In the genomic region with DNA sequence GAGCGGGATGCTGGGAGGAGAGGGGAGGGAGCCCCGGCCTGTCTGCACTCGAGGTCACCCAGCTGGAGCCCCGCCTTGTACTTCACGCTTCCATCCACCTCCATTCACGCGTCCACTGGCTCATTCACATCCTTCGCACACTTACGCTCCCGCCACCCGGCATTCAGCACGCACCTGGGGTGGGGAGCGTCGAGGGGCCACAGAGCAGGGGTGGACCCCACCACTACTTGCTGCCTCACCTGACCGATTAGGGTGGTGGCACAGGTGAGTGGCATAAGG, we compare ENCODE assay signal across 9 mouse cellular contexts. TPM values are rescaled to one million over a fixed set of nuclear protein-coding genes. Genes with fewer than 3 reads are reported as not detected.
DNase-seq lines count a peak whose midpoint lies in the region; ATAC-seq and TF ChIP-seq lines count a peak whose summit lies in the region.
"Had no signal": no experiment of that assay in that cellular context is flagged by ENCODE, and none has a peak within 500 bp of the region (broad histone marks: within the 10 kb centered on the region; RNA-seq: fewer than 3 reads in every experiment).

Gene Hcrtr1, minus strand, starts transcription at position 146 of the 279 bp plus-strand sequence.

- H3K36me3 ChIP-seq in heart, embryonic 10.5 days, result no peaks in the 10 kb centered on the region
- no peaks in the 10 kb centered on the region for H3K36me3 ChIP-seq in CH12.LX (replicated peaks in 1 of 2; ENCODE audit: control insufficient read depth in 1 of 2, insufficient read depth in 1 of 2, low read length in 1 of 2)
- no peaks in the 10 kb centered on the region for H3K36me3 ChIP-seq in forebrain, embryonic 13.5 days (ENCODE audit: poor library complexity, severe bottlenecking)
- H3K36me3 ChIP-seq in liver, embryonic 12.5 days, result no peaks in the 10 kb centered on the region

- H3K9me3 ChIP-seq in heart, embryonic 10.5 days, result no peaks in the 10 kb centered on the region
- H3K9me3 ChIP-seq in CH12.LX (replicated peaks; ENCODE audit: low read length), result no peaks in the 10 kb centered on the region
- no peaks in the 10 kb centered on the region for H3K9me3 ChIP-seq in forebrain, embryonic 13.5 days (replicated peaks)
- H3K9me3 ChIP-seq in liver, embryonic 12.5 days (replicated peaks), result no peaks in the 10 kb centered on the region

- no peak for TF ChIP-seq EP300 in CH12.LX (IDR thresholded peaks at IDR 0.05; ENCODE audit: low read length)

- peak within 1 kb of the TSS; percentile 61 for H3K4me3 ChIP-seq in heart, embryonic 10.5 days
- H3K4me3 ChIP-seq in CH12.LX (replicated peaks in 1 of 3; ENCODE audit: low read depth in 2 of 3, low read length in 2 of 3, poor library complexity in 1 of 3), result no peak within 1 kb of the TSS
- H3K4me3 ChIP-seq in forebrain, embryonic 13.5 days, result peak within 1 kb of the TSS; percentile 43
- H3K4me3 ChIP-seq in liver, embryonic 12.5 days, result peak within 1 kb of the TSS; percentile 18; the same call in 1 of the 2 replicates

- TF ChIP-seq POLR2A in CH12.LX (IDR thresholded peaks at IDR 0.05; ENCODE audit: low read depth, low read length), result no peak

- in situ Hi-C loops in CH12.LX (cut with MboI; ENCODE audit: low pct_ligation_motif_present, low pct_unique_long_range_greater_than_20kb, low sequenced_read_pairs), result no loop called here

- dilution Hi-C loops in CH12.LX (cut with MboI; ENCODE audit: extremely low pct_ligation_motif_present, extremely low pct_unique_long_range_greater_than_20kb, low sequenced_read_pairs), result no loop called here

- intact Hi-C loops in heart, postnatal 25 days (cut with DNase I), result loop anchor here (5.0 kb wide), 1 partner anchor 108 kb away; no protein-coding TSS in a partner anchor

- TF ChIP-seq RAD21 in CH12.LX (IDR thresholded peaks at IDR 0.05; ENCODE audit: low read depth, low read length), result no peak

- ATAC-seq in forebrain, embryonic 13.5 days, result no peak
- ATAC-seq in liver, embryonic 12.5 days, result no peak
- ATAC-seq in megakaryocyte-erythroid progenitor cell, adult 5-6 weeks (replicated peaks; ENCODE audit: low FRiP score, low TSS enrichment, poor library complexity, severe bottlenecking), result no peak

- no peak for DNase-seq in heart, embryonic 10.5 days (ENCODE audit: low spot score)
- DNase-seq in heart, postnatal 25 days (ENCODE audit: low spot score), result no peak
- no peak for DNase-seq in CH12.LX (ENCODE audit: extremely low read depth)
- no peak for DNase-seq in adrenal gland, adult 8-10 months
- no peak for DNase-seq in thymus, postnatal 0 days (ENCODE audit: low spot score)
- DNase-seq: cerebellum, adult 11-12 months had no signal

- 0% methylated on average over 14 of the region's 15 CpGs for WGBS in heart, embryonic 10.5 days
- under 1% methylated on average over 14 of the region's 15 CpGs for WGBS in forebrain, embryonic 13.5 days
- 8% methylated on average over 15 of the region's 15 CpGs for WGBS in liver, embryonic 12.5 days (ENCODE audit: insufficient replicate concordance)

- peaks cover 33% of the 10 kb centered on the region for H3K4me1 ChIP-seq in heart, embryonic 10.5 days
- H3K4me1 ChIP-seq in CH12.LX (ENCODE audit: control insufficient read depth in 1 of 2, insufficient read depth in 2 of 2), result no peaks in the 10 kb centered on the region; a peak in 1 of 4 replicates
- H3K4me1 ChIP-seq in forebrain, embryonic 13.5 days, result peaks cover 21% of the 10 kb centered on the region
- peaks cover 4% of the 10 kb centered on the region; the same call in 1 of the 2 replicates for H3K4me1 ChIP-seq in liver, embryonic 12.5 days

- H3K27ac ChIP-seq in heart, embryonic 10.5 days, result peak within 1 kb of the TSS; percentile 45
- no peak within 1 kb of the TSS for H3K27ac ChIP-seq in CH12.LX (ENCODE audit: insufficient read depth, low read depth)
- H3K27ac ChIP-seq in forebrain, embryonic 13.5 days, result no peak within 1 kb of the TSS
- H3K27ac ChIP-seq in liver, embryonic 12.5 days, result no peak within 1 kb of the TSS

- H3K27me3 ChIP-seq in heart, embryonic 10.5 days (ENCODE audit: insufficient read depth, poor library complexity, severe bottlenecking), result peaks cover 84% of the 10 kb centered on the region
- peaks cover 93% of the 10 kb centered on the region for H3K27me3 ChIP-seq in CH12.LX (replicated peaks)
- peaks cover 62% of the 10 kb centered on the region for H3K27me3 ChIP-seq in forebrain, embryonic 13.5 days
- peaks cover 88% of the 10 kb centered on the region for H3K27me3 ChIP-seq in liver, embryonic 12.5 days (replicated peaks)

- 0 out of 2 replicates have a peak within 1 kb of the TSS, but pooled peaks have one; percentile 4 for H3K4me2 ChIP-seq in CH12.LX (ENCODE audit: insufficient read depth, low read depth, poor library complexity, severe bottlenecking)
- H3K4me2 ChIP-seq in forebrain, embryonic 13.5 days, result peak within 1 kb of the TSS; percentile 88
- H3K4me2 ChIP-seq in liver, embryonic 12.5 days, result peak within 1 kb of the TSS; percentile 44

- no peak for TF ChIP-seq CTCF in CH12.LX (conservative IDR thresholded peaks at IDR 0.05 in 1 of 2, IDR thresholded peaks at IDR 0.05 in 1 of 2; ENCODE audit: low read depth in 2 of 2, low read length in 2 of 2)

- H3K79me2 ChIP-seq in CH12.LX (replicated peaks; ENCODE audit: control insufficient read depth, extremely low read depth, insufficient read depth, poor library complexity, severe bottlenecking), result no peaks in the 10 kb centered on the region

- no peak within 1 kb of the TSS for H3K9ac ChIP-seq in CH12.LX (ENCODE audit: insufficient read depth, low read depth)
- H3K9ac ChIP-seq in forebrain, embryonic 13.5 days, result peak within 1 kb of the TSS; percentile 62
- no peak within 1 kb of the TSS for H3K9ac ChIP-seq in liver, embryonic 12.5 days

TF ChIP-seq in CH12.LX, 34 proteins besides CTCF, POLR2A, EP300 and RAD21:
- no peak for TF ChIP-seq NRF1 (IDR thresholded peaks at IDR 0.05; ENCODE audit: low read depth, low read length)
- no peak for TF ChIP-seq SMC3 (IDR thresholded peaks at IDR 0.05; ENCODE audit: low read depth, low read length)
- TF ChIP-seq MYC (IDR thresholded peaks at IDR 0.05; ENCODE audit: low read depth, low read length), result no peak
- TF ChIP-seq RCOR1 (conservative IDR thresholded peaks at IDR 0.05; ENCODE audit: low read depth, low read length), result no peak
- no peak for TF ChIP-seq ETS1 (conservative IDR thresholded peaks at IDR 0.05; ENCODE audit: low read depth, low read length)
- no peak for TF ChIP-seq POLR2AphosphoS2 (IDR thresholded peaks at IDR 0.05; ENCODE audit: low read depth, low read length)
- TF ChIP-seq TCF12 (IDR thresholded peaks at IDR 0.05; ENCODE audit: low read depth, low read length), result no peak
- TF ChIP-seq GABPA (IDR thresholded peaks at IDR 0.05; ENCODE audit: insufficient replicate concordance, low read depth, low read length), result no peak
- TF ChIP-seq MXI1 (IDR thresholded peaks at IDR 0.05; ENCODE audit: low read depth, low read length), result no peak
- no peak for TF ChIP-seq USF2 (conservative IDR thresholded peaks at IDR 0.05; ENCODE audit: low read depth, low read length)
- no peak for TF ChIP-seq BHLHE40 (IDR thresholded peaks at IDR 0.05; ENCODE audit: low read depth, low read length)
- no peak for TF ChIP-seq ZMIZ1 (IDR thresholded peaks at IDR 0.05; ENCODE audit: low read depth, low read length)
- TF ChIP-seq PAX5 (IDR thresholded peaks at IDR 0.05; ENCODE audit: low read length), result no peak
- TF ChIP-seq IRF4 (IDR thresholded peaks at IDR 0.05; ENCODE audit: low read depth, low read length), result no peak
- no peak for TF ChIP-seq NELFE (IDR thresholded peaks at IDR 0.05; ENCODE audit: low read depth, low read length)
- TF ChIP-seq TBP (conservative IDR thresholded peaks at IDR 0.05; ENCODE audit: low read depth, low read length), result no peak
- no peak for TF ChIP-seq MEF2A (IDR thresholded peaks at IDR 0.05; ENCODE audit: borderline replicate concordance, low read depth, low read length)
- no peak for TF ChIP-seq JUN (IDR thresholded peaks at IDR 0.05; ENCODE audit: insufficient read depth, low read depth, low read length)
- TF ChIP-seq ZC3H11A (IDR thresholded peaks at IDR 0.05; ENCODE audit: low read depth, low read length), result no peak
- no peak for TF ChIP-seq SIN3A (IDR thresholded peaks at IDR 0.05; ENCODE audit: low read length)

RNA-seq across cellular contexts. Expression of gene Hcrtr1, which starts in this region (rescaled TPM):
- 0.12 and 0.43 TPM in 2 replicates for polyA plus RNA-seq in heart, embryonic 10.5 days (2016; fragmentation: Nextera tagmentation; extraction: Ambion mirVana)
- not detected for total RNA-seq in heart, postnatal 25 days (2021)
- not detected in 2 replicates for total RNA-seq in CH12.LX (2012; rRNA removed)
- total RNA-seq in CH12.LX (2014; rRNA removed), result not detected in 2 replicates
- not detected in 2 replicates for polyA plus RNA-seq in CH12.LX (2012; ENCODE audit: insufficient read length, low read depth)
- polyA plus RNA-seq in forebrain, embryonic 13.5 days (2015; fragmentation: Nextera tagmentation; extraction: Ambion mirVana), result 0.13 TPM in 1 of 2 replicates, not detected in the other
- 0.12 TPM in 1 of 2 replicates, not detected in the other for polyA plus RNA-seq in liver, embryonic 12.5 days (2016; fragmentation: Nextera tagmentation; extraction: Ambion mirVana)
- total RNA-seq in adrenal gland, adult 8-10 months (2022), result 1 to 10 TPM in 2 of 4 experiments, under 1 TPM in 2; 0.49 to 1.9 (median 1.3) TPM
- total RNA-seq in megakaryocyte-erythroid progenitor cell, adult 5-6 weeks (2014; fragmentation: Nextera tagmentation), result not detected in 2 replicates
- not detected in 2 replicates for total RNA-seq in megakaryocyte-erythroid progenitor cell, adult 5-6 weeks (2017)
- polyA plus RNA-seq in thymus, postnatal 0 days (2015; fragmentation: Nextera tagmentation; extraction: Ambion mirVana), result 0.28 and 0.34 TPM in 2 replicates

Comparison
In these comparisons a context has a peak if more than half of its experiments do, and no peak if none do; other contexts are left out.
1. H3K4me3 ChIP-seq: peak in heart, embryonic 10.5 days (single experiment), forebrain, embryonic 13.5 days (single experiment) and liver, embryonic 12.5 days (single experiment); none in CH12.LX (0 of 3).
2. H3K4me2 ChIP-seq: peak in every context shown above with its lines; median percentile 88 in forebrain, embryonic 13.5 days; 44 in liver, embryonic 12.5 days; 4 in CH12.LX.